Mouse (Mus musculus): ENCODE measurements at regions not wholly inside any gene's neighbourhood (a gene's known extent, or its start where the extent isn't known, plus 50 kb on each side); places are given as distances from the start of the nearest gene placed in this dataset.

- peak; percentile 45 for DNase-seq (ENCODE audit: extremely low read depth)
- dilution Hi-C loops (cut with MboI; ENCODE audit: extremely low pct_ligation_motif_present, extremely low pct_unique_long_range_greater_than_20kb, low sequenced_read_pairs) (no loop called here), in situ Hi-C loops (cut with MboI; ENCODE audit: low pct_ligation_motif_present, low pct_unique_long_range_greater_than_20kb, low sequenced_read_pairs) (loop anchor here (10.0 kb wide), 1 partner anchor 810 kb away; no protein-coding TSS in a partner anchor)
- TF ChIP-seq ELF1 (IDR thresholded peaks at IDR 0.05; ENCODE audit: low read depth, low read length) (no peak), CHD1 (IDR thresholded peaks at IDR 0.05; ENCODE audit: low read depth, low read length) (no peak), NELFE (IDR thresholded peaks at IDR 0.05; ENCODE audit: low read depth, low read length) (no peak), HCFC1 (IDR thresholded peaks at IDR 0.05; ENCODE audit: low read depth, low read length) (no peak), CTCF (conservative IDR thresholded peaks at IDR 0.05 in 1 of 2, IDR thresholded peaks at IDR 0.05 in 1 of 2; ENCODE audit: low read depth in 2 of 2, low read length in 2 of 2) (peak; percentile 9 to 83; a peak in 2 of 4 replicates), MAZ (IDR thresholded peaks at IDR 0.05; ENCODE audit: low read depth, low read length) (no peak), UBTF (IDR thresholded peaks at IDR 0.05; ENCODE audit: low read depth, low read length) (no peak), ZKSCAN1 (IDR thresholded peaks at IDR 0.05; ENCODE audit: borderline replicate concordance, low read depth, low read length) (no peak), MXI1 (IDR thresholded peaks at IDR 0.05; ENCODE audit: low read depth, low read length) (no peak), RCOR1 (conservative IDR thresholded peaks at IDR 0.05; ENCODE audit: low read depth, low read length) (no peak), SMC3 (IDR thresholded peaks at IDR 0.05; ENCODE audit: low read depth, low read length) (peak; percentile 84), RAD21 (IDR thresholded peaks at IDR 0.05; ENCODE audit: low read depth, low read length) (peak; percentile 84), MEF2A (IDR thresholded peaks at IDR 0.05; ENCODE audit: borderline replicate concordance, low read depth, low read length) (no peak), JUN (IDR thresholded peaks at IDR 0.05; ENCODE audit: insufficient read depth, low read depth, low read length) (no peak), USF1 (IDR thresholded peaks at IDR 0.05; ENCODE audit: low read depth, low read length) (no peak), EP300 (IDR thresholded peaks at IDR 0.05; ENCODE audit: low read length) (no peak), ZC3H11A (IDR thresholded peaks at IDR 0.05; ENCODE audit: low read depth, low read length) (peak; percentile 73), MAFK (IDR thresholded peaks at IDR 0.05; ENCODE audit: insufficient replicate concordance, low read length) (no peak), ZNF384 (IDR thresholded peaks at IDR 0.05; ENCODE audit: low read depth, low read length) (no peak), USF2 (conservative IDR thresholded peaks at IDR 0.05; ENCODE audit: low read depth, low read length) (no peak), TBP (conservative IDR thresholded peaks at IDR 0.05; ENCODE audit: low read depth, low read length) (no peak), MYC (IDR thresholded peaks at IDR 0.05; ENCODE audit: low read depth, low read length) (no peak), MAX (IDR thresholded peaks at IDR 0.05; ENCODE audit: low read length) (no peak), BHLHE40 (IDR thresholded peaks at IDR 0.05; ENCODE audit: low read depth, low read length) (no peak), KAT2A (IDR thresholded peaks at IDR 0.05; ENCODE audit: insufficient replicate concordance, low read length) (no peak), POLR2A (IDR thresholded peaks at IDR 0.05; ENCODE audit: low read depth, low read length) (no peak), ZMIZ1 (IDR thresholded peaks at IDR 0.05; ENCODE audit: low read depth, low read length) (no peak)
- no peaks in the 10 kb centered on the region for H3K36me3 ChIP-seq (replicated peaks in 1 of 2; ENCODE audit: control insufficient read depth in 1 of 2, insufficient read depth in 1 of 2, low read length in 1 of 2)
- no peak overlapping the region for H3K27ac ChIP-seq (ENCODE audit: insufficient read depth, low read depth)
- H3K4me1 ChIP-seq (ENCODE audit: control insufficient read depth in 1 of 2, insufficient read depth in 2 of 2): peaks cover 18 to 48% of the 10 kb centered on the region in 2 experiments
- H3K9ac ChIP-seq (ENCODE audit: insufficient read depth, low read depth): no peak overlapping the region
- H3K4me2 ChIP-seq (ENCODE audit: insufficient read depth, low read depth, poor library complexity, severe bottlenecking): no peak overlapping the region
- H3K27me3 ChIP-seq (replicated peaks): no peaks in the 10 kb centered on the region
- no peaks in the 10 kb centered on the region for H3K9me3 ChIP-seq (replicated peaks; ENCODE audit: low read length)
- H3K79me2 ChIP-seq (replicated peaks; ENCODE audit: control insufficient read depth, extremely low read depth, insufficient read depth, poor library complexity, severe bottlenecking): no peaks in the 10 kb centered on the region
- no peak overlapping the region for H3K4me3 ChIP-seq (replicated peaks in 1 of 3; ENCODE audit: low read depth in 2 of 3, low read length in 2 of 3, poor library complexity in 1 of 3)
Measured at GRCm38 (mm10) chr11:19535215-19535614, 389.0 kb upstream of the Spred2 start.
